Mouse (Mus musculus): ENCODE measurements around the gene Atp6v0d1. TPM values are rescaled to one million over a fixed set of nuclear protein-coding genes. Genes with fewer than 3 reads are reported as not detected.

The Atp6v0d1 gene
- polyA plus RNA-seq, 1 experiment from 2014 or later: 104 TPM

GRCm38 (mm10) chr8:105519591-105519990 lies 46.3 kb downstream of the Atp6v0d1 start:
- 10% methylated on average over 2 of the region's 2 CpGs for WGBS
- Histone ChIP-seq H3K27ac (replicated peaks) (no peak overlapping the region), H3K9ac (no peak overlapping the region), H3K36me3 (peaks cover 29% of the 10 kb centered on the region), H3K4me3 (replicated peaks) (no peak overlapping the region), H3K4me2 (replicated peaks) (peak overlapping the region; percentile 99), H3K9me3 (replicated peaks) (no peaks in the 10 kb centered on the region), H3K4me1 (peaks cover 25% of the 10 kb centered on the region), H3K27me3 (peaks cover 27% of the 10 kb centered on the region)
- no peak for ATAC-seq (ENCODE audit: insufficient number of reproducible peaks, low FRiP score, low TSS enrichment, low read depth)

- peak within 1 kb of the TSS; percentile 51 for H3K4me3 ChIP-seq (replicated peaks)
- peaks cover 27% of the 10 kb centered on the region for H3K27me3 ChIP-seq
- under 1% methylated on average over 61 of the region's 68 CpGs for WGBS
- peaks cover 22% of the 10 kb centered on the region for H3K36me3 ChIP-seq
- H3K9me3 ChIP-seq (replicated peaks): no peaks in the 10 kb centered on the region
- H3K4me1 ChIP-seq: peaks cover 25% of the 10 kb centered on the region
- no peak within 1 kb of the TSS for H3K27ac ChIP-seq (replicated peaks)
- H3K4me2 ChIP-seq (replicated peaks): peak within 1 kb of the TSS; percentile 99
- ATAC-seq (ENCODE audit: insufficient number of reproducible peaks, low FRiP score, low TSS enrichment, low read depth): peak; percentile 63; the same call in 1 of the 2 replicates
- peak within 1 kb of the TSS; percentile 54 for H3K9ac ChIP-seq
Measured at GRCm38 (mm10) chr8:105518436-105519313, 47.2 kb downstream of the Atp6v0d1 start, which contains the start of gene Hsd11b2. Hsd11b2 (plus strand) TSS chr8:105518755.

GRCm38 (mm10) chr8:105517346-105517745 lies 48.5 kb downstream of the Atp6v0d1 start:
- H3K36me3 ChIP-seq: peaks cover 12% of the 10 kb centered on the region; the same call in 1 of the 2 replicates
- peaks cover 27% of the 10 kb centered on the region for H3K27me3 ChIP-seq
- H3K4me2 ChIP-seq (replicated peaks): no peak overlapping the region
- no peak overlapping the region for H3K9ac ChIP-seq
- H3K27ac ChIP-seq (replicated peaks): no peak overlapping the region
- 47% methylated on average over 8 of the region's 8 CpGs for WGBS
- H3K4me3 ChIP-seq (replicated peaks): no peak overlapping the region
- H3K4me1 ChIP-seq: peaks cover 25% of the 10 kb centered on the region
- ATAC-seq (ENCODE audit: insufficient number of reproducible peaks, low FRiP score, low TSS enrichment, low read depth): no peak
- no peaks in the 10 kb centered on the region for H3K9me3 ChIP-seq (replicated peaks)

GRCm38 (mm10) chr8:105516018-105516645 lies 49.7 kb downstream of the Atp6v0d1 start:
- WGBS: 12% methylated on average over 12 of the region's 12 CpGs
- H3K4me1 ChIP-seq: peaks cover 25% of the 10 kb centered on the region
- H3K27ac ChIP-seq (replicated peaks): no peak overlapping the region
- peaks cover 27% of the 10 kb centered on the region for H3K27me3 ChIP-seq
- no peak overlapping the region for H3K9ac ChIP-seq
- 0 out of 2 replicates have a peak, but pooled peaks cover under 1% of the 10 kb centered on the region for H3K36me3 ChIP-seq
- no peak for ATAC-seq (ENCODE audit: insufficient number of reproducible peaks, low FRiP score, low TSS enrichment, low read depth)
- H3K4me3 ChIP-seq (replicated peaks): peak overlapping the region; percentile 20; the same call in 1 of the 2 replicates
- H3K9me3 ChIP-seq (replicated peaks): no peaks in the 10 kb centered on the region
- H3K4me2 ChIP-seq (replicated peaks): peak overlapping the region; percentile 41

- Histone ChIP-seq H3K4me3 (replicated peaks) (no peak overlapping the region), H3K27me3 (peaks cover 24% of the 10 kb centered on the region), H3K4me1 (peaks cover 35% of the 10 kb centered on the region), H3K4me2 (replicated peaks) (no peak overlapping the region), H3K9ac (no peak overlapping the region), H3K36me3 (no peaks in the 10 kb centered on the region), H3K9me3 (replicated peaks) (no peaks in the 10 kb centered on the region), H3K27ac (replicated peaks) (no peak overlapping the region)
- WGBS: 71% methylated on average over 5 of the region's 5 CpGs
- no peak for ATAC-seq (ENCODE audit: insufficient number of reproducible peaks, low FRiP score, low TSS enrichment, low read depth)
Measured at GRCm38 (mm10) chr8:105514656-105515055, 51.2 kb downstream of the Atp6v0d1 start.

- H3K9ac ChIP-seq: no peak overlapping the region
- 83% methylated on average over 6 of the region's 6 CpGs for WGBS
- no peaks in the 10 kb centered on the region for H3K36me3 ChIP-seq
- no peak overlapping the region for H3K4me2 ChIP-seq (replicated peaks)
- peaks cover 32% of the 10 kb centered on the region for H3K4me1 ChIP-seq
- no peaks in the 10 kb centered on the region for H3K9me3 ChIP-seq (replicated peaks)
- peaks cover 20% of the 10 kb centered on the region; the same call in 1 of the 2 replicates for H3K27me3 ChIP-seq
- ATAC-seq (ENCODE audit: insufficient number of reproducible peaks, low FRiP score, low TSS enrichment, low read depth): no peak
- no peak overlapping the region for H3K27ac ChIP-seq (replicated peaks)
- H3K4me3 ChIP-seq (replicated peaks): no peak overlapping the region
Measured at GRCm38 (mm10) chr8:105514194-105514593, 51.7 kb downstream of the Atp6v0d1 start.

- H3K36me3 ChIP-seq: no peaks in the 10 kb centered on the region
Measured at GRCm38 (mm10) chr8:105509997-105510735, 55.7 kb downstream of the Atp6v0d1 start.

GRCm38 (mm10) chr8:105508758-105509157 lies 57.1 kb downstream of the Atp6v0d1 start:
- Histone ChIP-seq H3K4me2 (replicated peaks) (no peak overlapping the region), H3K27ac (replicated peaks) (peak overlapping the region; percentile 31)
- WGBS: 16% methylated on average over 2 of the region's 2 CpGs

More at GRCm38 (mm10) chr8:105509997-105510735, 55.7 kb downstream of the Atp6v0d1 start:
- no peak for ATAC-seq (ENCODE audit: insufficient number of reproducible peaks, low FRiP score, low TSS enrichment, low read depth)
- H3K4me2 ChIP-seq (replicated peaks): no peak overlapping the region
- H3K4me3 ChIP-seq (replicated peaks): no peak overlapping the region
- no peaks in the 10 kb centered on the region for H3K27me3 ChIP-seq
- no peaks in the 10 kb centered on the region for H3K9me3 ChIP-seq (replicated peaks)
- WGBS: 19% methylated on average over 12 of the region's 12 CpGs
- H3K4me1 ChIP-seq: peaks cover 25% of the 10 kb centered on the region
- no peak overlapping the region for H3K9ac ChIP-seq
- peak overlapping the region; percentile 7; the same call in 1 of the 2 replicates for H3K27ac ChIP-seq (replicated peaks)

GRCm38 (mm10) chr8:105506977-105507376 lies 58.9 kb downstream of the Atp6v0d1 start:
- no peak for ATAC-seq (ENCODE audit: insufficient number of reproducible peaks, low FRiP score, low TSS enrichment, low read depth)
- Histone ChIP-seq H3K4me1 (peaks cover 25% of the 10 kb centered on the region), H3K9ac (no peak overlapping the region), H3K4me2 (replicated peaks) (no peak overlapping the region), H3K9me3 (replicated peaks) (no peaks in the 10 kb centered on the region), H3K36me3 (no peaks in the 10 kb centered on the region), H3K27ac (replicated peaks) (no peak overlapping the region), H3K4me3 (replicated peaks) (no peak overlapping the region), H3K27me3 (no peaks in the 10 kb centered on the region)
- WGBS: 51% methylated on average over 6 of the region's 6 CpGs

More at GRCm38 (mm10) chr8:105508758-105509157, 57.1 kb downstream of the Atp6v0d1 start:
- H3K36me3 ChIP-seq: no peaks in the 10 kb centered on the region
- H3K4me3 ChIP-seq (replicated peaks): no peak overlapping the region
- H3K9ac ChIP-seq: no peak overlapping the region
- H3K4me1 ChIP-seq: peaks cover 25% of the 10 kb centered on the region
- no peaks in the 10 kb centered on the region for H3K27me3 ChIP-seq
- no peak for ATAC-seq (ENCODE audit: insufficient number of reproducible peaks, low FRiP score, low TSS enrichment, low read depth)
- H3K9me3 ChIP-seq (replicated peaks): no peaks in the 10 kb centered on the region

- H3K27ac ChIP-seq (replicated peaks): no peak overlapping the region
- H3K9ac ChIP-seq: no peak overlapping the region
- no peaks in the 10 kb centered on the region for H3K36me3 ChIP-seq
- no peak overlapping the region for H3K4me3 ChIP-seq (replicated peaks)
- H3K4me1 ChIP-seq: peaks cover 15% of the 10 kb centered on the region
- ATAC-seq (ENCODE audit: insufficient number of reproducible peaks, low FRiP score, low TSS enrichment, low read depth): no peak
- H3K9me3 ChIP-seq (replicated peaks): no peaks in the 10 kb centered on the region
- no peak overlapping the region for H3K4me2 ChIP-seq (replicated peaks)
- WGBS: 90% methylated on average over 3 of the region's 3 CpGs
- H3K27me3 ChIP-seq: no peaks in the 10 kb centered on the region
Measured at GRCm38 (mm10) chr8:105504617-105505016, 61.2 kb downstream of the Atp6v0d1 start.

GRCm38 (mm10) chr8:105499787-105500186 lies 66.1 kb downstream of the Atp6v0d1 start:
- no peak overlapping the region for H3K27ac ChIP-seq (replicated peaks)
- no peaks in the 10 kb centered on the region for H3K36me3 ChIP-seq
- no peak for ATAC-seq (ENCODE audit: insufficient number of reproducible peaks, low FRiP score, low TSS enrichment, low read depth)
- no peak overlapping the region for H3K9ac ChIP-seq
- no peak overlapping the region for H3K4me2 ChIP-seq (replicated peaks)
- WGBS: 65% methylated on average over 12 of the region's 12 CpGs
- H3K4me3 ChIP-seq (replicated peaks): no peak overlapping the region
- H3K27me3 ChIP-seq: no peaks in the 10 kb centered on the region
- peaks cover 19% of the 10 kb centered on the region for H3K4me1 ChIP-seq
- H3K9me3 ChIP-seq (replicated peaks): no peaks in the 10 kb centered on the region
